Mouse (Mus musculus) gastrocnemius, adult 2 months (tissue): ENCODE results near the gene Mgat4a. TPM values are rescaled to one million over a fixed set of nuclear protein-coding genes. Genes with fewer than 3 reads are reported as not detected.

Experiments
- DNase-seq: peaks from one replicate; pipeline ENCODE4 v3.0.0; 2022
- H3K27ac ChIP-seq: fragments of 200-600 bp; 2 replicates; pipeline ENCODE4 v1.8.1; 2022; ENCODE audit warnings: mild to moderate bottlenecking
- H3K4me3 ChIP-seq: fragments of 200-600 bp; 2 replicates; pipeline ENCODE4 v1.8.1; 2022; ENCODE audit warnings: mild to moderate bottlenecking, moderate library complexity
- CTCF ChIP-seq: fragments of 200-600 bp; IDR thresholded peaks from 2 replicates; pipeline ENCODE4 v1.8.1; 2022; ENCODE audit warnings: antibody characterized with exemption, mild to moderate bottlenecking, moderate library complexity
- intact Hi-C: fragments of 180-260 bp; cut with DNase I; formaldehyde crosslinking; loops from one replicate; pipeline ENCODE4 v1.15.1; 2025
- total RNA-seq, 2 experiments: library from RNA; stranded (reverse); gene quantifications; 2 replicates each; pipeline ENCODE4 v1.2.3; 2021

The Mgat4a gene
- total RNA-seq, 2 experiments from 2014 or later: 2.8 to 8.4 TPM

GRCm38 (mm10) chr1:37467806-37468205 lies 73.0 kb downstream of the Mgat4a start:
- H3K27ac ChIP-seq: no peak overlapping the region
- TF ChIP-seq CTCF: no peak
- no peak for DNase-seq
- intact Hi-C loops: no loop called here
- H3K4me3 ChIP-seq: no peak overlapping the region

- DNase-seq: no peak
- Histone ChIP-seq H3K4me3 (no peak overlapping the region), H3K27ac (no peak overlapping the region)
- intact Hi-C loops: no loop called here
- TF ChIP-seq CTCF: peak; percentile 27; the same call in 1 of the 2 replicates
Measured at GRCm38 (mm10) chr1:37466322-37466995, 74.4 kb downstream of the Mgat4a start.

- Histone ChIP-seq H3K27ac (no peak overlapping the region), H3K4me3 (no peak overlapping the region)
- no peak for TF ChIP-seq CTCF
- intact Hi-C loops: no loop called here
- no peak for DNase-seq
Measured at GRCm38 (mm10) chr1:37464878-37465452, 75.9 kb downstream of the Mgat4a start.

GRCm38 (mm10) chr1:37457546-37457945 lies 83.3 kb downstream of the Mgat4a start:
- no peak for TF ChIP-seq CTCF
- H3K4me3 ChIP-seq: no peak overlapping the region
- intact Hi-C loops: no loop called here
- DNase-seq: no peak
- no peak overlapping the region for H3K27ac ChIP-seq

- intact Hi-C loops: no loop called here
- H3K4me3 ChIP-seq: no peak overlapping the region
- no peak overlapping the region for H3K27ac ChIP-seq
- no peak for TF ChIP-seq CTCF
- DNase-seq: no peak
Measured at GRCm38 (mm10) chr1:37451270-37451669, 89.5 kb downstream of the Mgat4a start.

- intact Hi-C loops: loop anchor here (2.0 kb wide), 1 partner anchor 186 kb away; no protein-coding TSS in a partner anchor
- DNase-seq: peak; percentile 67
- TF ChIP-seq CTCF: peak; percentile 77
Measured at GRCm38 (mm10) chr1:37448361-37449095, 92.3 kb downstream of the Mgat4a start.

GRCm38 (mm10) chr1:37442848-37443835 lies 97.7 kb downstream of the Mgat4a start:
- intact Hi-C loops: no loop called here
- no peak overlapping the region for H3K27ac ChIP-seq
- no peak overlapping the region for H3K4me3 ChIP-seq
- DNase-seq: no peak
- no peak for TF ChIP-seq CTCF

More at GRCm38 (mm10) chr1:37448361-37449095, 92.3 kb downstream of the Mgat4a start:
- no peak overlapping the region for H3K27ac ChIP-seq
- no peak overlapping the region for H3K4me3 ChIP-seq

- intact Hi-C loops: loop anchor here (10.0 kb wide), 1 partner anchor 558 kb away; the partner anchor contains the start of genes Eif5b and Txndc9
- no peak for DNase-seq
- Histone ChIP-seq H3K27ac (no peak overlapping the region), H3K4me3 (no peak overlapping the region)
- no peak for TF ChIP-seq CTCF
Measured at GRCm38 (mm10) chr1:37436419-37436818, 104.4 kb downstream of the Mgat4a start.

- H3K27ac ChIP-seq: peak overlapping the region; percentile 94
- peak; percentile 38 for DNase-seq
- intact Hi-C loops: loop anchor here (10.0 kb wide), 1 partner anchor 564 kb away; the partner anchor contains the start of genes Eif5b and Txndc9
- peak overlapping the region; percentile 91 for H3K4me3 ChIP-seq
- no peak for TF ChIP-seq CTCF
Measured at GRCm38 (mm10) chr1:37430297-37430840, 110.4 kb downstream of the Mgat4a start.

GRCm38 (mm10) chr1:37429366-37430296 lies 111.2 kb downstream of the Mgat4a start, which contains the start of the genes Coa5 and Unc50:
TSS of gene Coa5 (minus strand) at chr1:37430103.
TSS of gene Unc50 (plus strand) at chr1:37430139.
- H3K4me3 ChIP-seq: peak within 1 kb of the TSS; percentile 91
- DNase-seq: peak; percentile 97
- intact Hi-C loops: loop anchor here (5.0 to 10.0 kb wide), 2 partner anchors 565 to 698 kb away; partner anchors contain the start of genes Eif5b, Rev1 and Txndc9
- H3K27ac ChIP-seq: peak within 1 kb of the TSS; percentile 94
- TF ChIP-seq CTCF: peak; percentile 24
